ENCODE assay signal across 7 mouse cellular contexts in the genomic region with DNA sequence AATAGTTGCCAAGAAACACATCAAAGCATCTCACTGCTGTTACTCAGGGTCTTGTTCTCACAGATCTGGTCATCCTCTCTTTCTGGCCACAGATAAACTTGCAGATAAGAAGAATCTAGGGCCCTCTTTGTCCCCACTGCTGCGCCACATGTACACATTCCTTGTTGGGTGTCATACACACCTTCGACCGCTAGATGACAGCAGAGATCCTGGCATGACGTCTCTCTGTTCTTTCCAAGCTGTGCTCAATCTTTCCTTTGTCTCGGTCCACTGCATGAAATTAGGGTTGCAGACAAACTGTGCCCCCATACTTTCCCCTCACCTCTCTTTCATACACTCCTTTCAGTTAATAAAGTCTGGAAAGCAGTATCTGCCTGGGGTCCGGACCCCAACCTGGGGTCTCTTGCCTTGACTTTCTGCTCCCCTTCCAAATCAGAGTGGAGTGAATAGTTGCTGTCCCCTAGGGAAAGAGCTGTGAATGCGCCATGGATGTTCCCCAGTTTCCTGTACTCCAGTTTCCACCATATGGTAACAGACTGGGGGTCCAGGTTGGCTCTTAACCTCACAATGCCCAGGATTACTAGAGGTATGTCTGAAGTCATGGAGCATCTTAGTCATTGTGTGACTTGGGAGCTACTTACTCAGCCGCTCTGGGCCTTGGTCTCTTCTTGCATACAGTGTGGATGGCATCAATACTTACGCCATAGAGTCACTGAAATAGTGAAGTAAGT.
DNase-seq lines count a peak whose midpoint lies in the region; ATAC-seq and TF ChIP-seq lines count a peak whose summit lies in the region.

No protein-coding gene starts in this region.

- H3K27ac ChIP-seq in MEL (ENCODE audit: control insufficient read depth, low read depth, low read length): no peak overlapping the region
- no peak overlapping the region for H3K27ac ChIP-seq in forebrain, embryonic 12.5 days
- H3K27ac ChIP-seq in hindbrain, embryonic 13.5 days: no peak overlapping the region

- no peak for TF ChIP-seq EP300 in MEL (IDR thresholded peaks at IDR 0.05; ENCODE audit: low read depth in 1 of 2, low read length in 2 of 2)

- 40% methylated on average over 9 of the region's 9 CpGs for WGBS in forebrain, embryonic 12.5 days
- 37% methylated on average over 9 of the region's 9 CpGs for WGBS in hindbrain, embryonic 13.5 days

- H3K4me1 ChIP-seq in MEL (ENCODE audit: control insufficient read depth in 1 of 2, insufficient read depth in 2 of 2, low read length in 2 of 2): no peaks in the 10 kb centered on the region; a peak in 1 of 4 replicates
- H3K4me1 ChIP-seq in forebrain, embryonic 12.5 days: no peaks in the 10 kb centered on the region
- no peaks in the 10 kb centered on the region for H3K4me1 ChIP-seq in hindbrain, embryonic 13.5 days (replicated peaks)

- no peak overlapping the region for H3K4me2 ChIP-seq in forebrain, embryonic 12.5 days
- 0 out of 2 replicates have a peak overlapping the region, but pooled peaks have one; percentile 6 for H3K4me2 ChIP-seq in hindbrain, embryonic 13.5 days

- no peaks in the 10 kb centered on the region for H3K36me3 ChIP-seq in MEL (ENCODE audit: control insufficient read depth in 1 of 2, insufficient read depth in 2 of 2, low read length in 2 of 2)
- H3K36me3 ChIP-seq in forebrain, embryonic 12.5 days (replicated peaks): no peaks in the 10 kb centered on the region
- no peaks in the 10 kb centered on the region for H3K36me3 ChIP-seq in hindbrain, embryonic 13.5 days

- DNase-seq in MEL (ENCODE audit: low read depth, low spot score): peak; percentile 56
- peak; percentile 18 for DNase-seq in adrenal gland, postnatal 25 days
- DNase-seq in layer of hippocampus, postnatal 36 days: peak; percentile 19 to 55
- peak; percentile 88 for DNase-seq in mesoderm, embryonic 11.5 days (ENCODE audit: low read depth, low spot score)
- peak; percentile 15 for DNase-seq in right cerebral cortex, postnatal 25 days

- H3K4me3 ChIP-seq in MEL (ENCODE audit: control insufficient read depth in 1 of 2, insufficient read depth in 1 of 2, low read depth in 2 of 2, low read length in 2 of 2): no peak overlapping the region
- H3K4me3 ChIP-seq in forebrain, embryonic 12.5 days (replicated peaks): no peak overlapping the region
- H3K4me3 ChIP-seq in hindbrain, embryonic 13.5 days: no peak overlapping the region

- TF ChIP-seq RAD21 in MEL (IDR thresholded peaks at IDR 0.05; ENCODE audit: low read depth, low read length): peak; percentile 65

- ATAC-seq in forebrain, embryonic 12.5 days (ENCODE audit: low FRiP score): peak; percentile 55
- ATAC-seq in hindbrain, embryonic 13.5 days (ENCODE audit: low FRiP score): peak; percentile 89

- peak; percentile 64 to 95 (median 68) for TF ChIP-seq CTCF in MEL (IDR thresholded peaks at IDR 0.05 in 2 of 3, conservative IDR thresholded peaks at IDR 0.05 in 1 of 3; ENCODE audit: control insufficient read depth in 1 of 3, insufficient read depth in 1 of 3, low read depth in 2 of 3, low read length in 3 of 3, poor library complexity in 1 of 3, severe bottlenecking in 1 of 3)

- H3K27me3 ChIP-seq in MEL (ENCODE audit: control insufficient read depth in 1 of 2, insufficient read depth in 2 of 2, low read length in 2 of 2): no peaks in the 10 kb centered on the region; a peak in 1 of 4 replicates
- no peaks in the 10 kb centered on the region for H3K27me3 ChIP-seq in forebrain, embryonic 12.5 days
- 0 out of 2 replicates have a peak, but pooled peaks cover 3% of the 10 kb centered on the region for H3K27me3 ChIP-seq in hindbrain, embryonic 13.5 days

- H3K9ac ChIP-seq in MEL (ENCODE audit: control insufficient read depth, low read depth, low read length, poor library complexity, severe bottlenecking): no peak overlapping the region
- no peak overlapping the region for H3K9ac ChIP-seq in forebrain, embryonic 12.5 days
- no peak overlapping the region for H3K9ac ChIP-seq in hindbrain, embryonic 13.5 days

- no peaks in the 10 kb centered on the region for H3K79me2 ChIP-seq in MEL (ENCODE audit: control insufficient read depth, insufficient read depth, low read length, poor library complexity)

- no peaks in the 10 kb centered on the region for H3K9me3 ChIP-seq in MEL (replicated peaks; ENCODE audit: insufficient read depth, low read length)
- no peaks in the 10 kb centered on the region for H3K9me3 ChIP-seq in forebrain, embryonic 12.5 days
- no peaks in the 10 kb centered on the region for H3K9me3 ChIP-seq in hindbrain, embryonic 13.5 days

- TF ChIP-seq POLR2A in MEL (IDR thresholded peaks at IDR 0.05; ENCODE audit: control insufficient read depth in 1 of 2, insufficient read depth in 1 of 2, low read depth in 1 of 2, low read length in 2 of 2, poor library complexity in 1 of 2): no peak

TF ChIP-seq in MEL, 35 proteins besides CTCF, POLR2A, EP300 and RAD21:
- TF ChIP-seq UBTF (IDR thresholded peaks at IDR 0.05; ENCODE audit: borderline replicate concordance, insufficient read depth, low read depth, low read length) (no peak), SMC3 (IDR thresholded peaks at IDR 0.05; ENCODE audit: low read depth, low read length) (peak; percentile 50), POLR2AphosphoS2 (IDR thresholded peaks at IDR 0.05; ENCODE audit: low read length) (no peak), SIN3A (IDR thresholded peaks at IDR 0.05; ENCODE audit: low read length) (no peak), MEF2A (IDR thresholded peaks at IDR 0.05; ENCODE audit: extremely low read depth, insufficient replicate concordance, low read depth, low read length, poor library complexity, severe bottlenecking) (no peak), KAT2A (conservative IDR thresholded peaks at IDR 0.05; ENCODE audit: low read depth, low read length) (no peak)

Comparison
In these comparisons a context has a peak if more than half of its experiments do, and no peak if none do; other contexts are left out.
1. DNase-seq: peak in every context shown above with its lines; median percentile 88 in mesoderm, embryonic 11.5 days; 56 in MEL; 37 in layer of hippocampus, postnatal 36 days; 18 in adrenal gland, postnatal 25 days; 15 in right cerebral cortex, postnatal 25 days.